Mouse (Mus musculus) inflammation-experienced regulatory T-cells, adult 16 weeks (primary cell): ENCODE results near the gene Olfr248. TPM values are rescaled to one million over a fixed set of nuclear protein-coding genes. Genes with fewer than 3 reads are reported as not detected.

ENCODE experiments used
- polyA plus RNA-seq: library from polyadenylated mRNA; unstranded; fragments of 100-300 nt; shearing (Covaris generic); gene quantifications from one replicate; pipeline ENCODE4 v1.2.1, GENCODE M21; 2017

Olfr248 gene
- polyA plus RNA-seq = not detected

DNA sequence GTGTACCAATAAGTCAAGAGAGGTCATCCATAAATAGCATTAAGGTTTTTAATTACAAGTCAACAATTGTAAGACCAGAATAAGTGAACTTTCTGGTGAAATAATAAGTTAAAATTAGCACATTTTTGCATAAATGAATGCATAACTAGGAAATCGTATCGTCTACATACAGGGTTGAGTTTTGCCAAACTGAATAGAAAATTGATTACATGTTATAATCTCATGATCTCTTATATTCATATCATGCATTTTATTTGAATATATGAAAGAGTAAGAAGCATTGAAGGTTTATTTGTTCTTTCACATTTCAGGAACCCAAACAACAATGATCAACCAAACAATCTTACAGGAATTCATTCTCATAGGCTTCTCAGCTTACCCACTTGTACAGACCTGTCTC is at the start of gene Olfr248:
TSS of gene Olfr248 (plus strand) at position 301 of the 400 bp plus-strand sequence.

DNA sequence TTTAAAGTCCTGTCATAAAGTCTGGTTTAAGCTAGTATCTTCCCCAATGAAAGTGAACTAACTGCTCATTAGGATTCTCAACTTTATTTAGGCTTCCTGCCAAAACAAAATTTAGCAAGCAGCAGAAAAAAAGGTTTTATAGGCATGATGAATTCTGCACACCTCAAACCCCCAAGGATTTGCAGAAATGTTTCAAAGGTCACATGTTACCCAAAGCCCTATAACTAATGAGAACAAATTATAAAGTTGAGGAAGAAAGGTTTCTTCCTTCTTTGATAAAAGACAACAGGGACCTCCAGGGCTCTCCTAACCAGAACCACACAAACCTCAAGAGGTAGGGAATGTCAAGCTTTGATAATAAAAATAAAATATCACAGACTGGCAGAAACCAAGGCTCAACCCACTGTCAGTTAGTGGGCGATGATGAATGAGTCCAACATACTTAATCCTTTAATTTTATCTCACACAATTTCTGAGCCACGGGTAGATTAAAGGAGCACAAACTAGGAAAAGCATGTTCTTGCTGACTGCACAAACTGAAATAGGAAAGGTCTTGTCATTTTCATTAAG is 25.9 kb upstream of the Olfr248 start, which contains the start of gene Olfr417:
TSS of gene Olfr417 (plus strand) at position 241 of the 570 bp plus-strand sequence.

DNA sequence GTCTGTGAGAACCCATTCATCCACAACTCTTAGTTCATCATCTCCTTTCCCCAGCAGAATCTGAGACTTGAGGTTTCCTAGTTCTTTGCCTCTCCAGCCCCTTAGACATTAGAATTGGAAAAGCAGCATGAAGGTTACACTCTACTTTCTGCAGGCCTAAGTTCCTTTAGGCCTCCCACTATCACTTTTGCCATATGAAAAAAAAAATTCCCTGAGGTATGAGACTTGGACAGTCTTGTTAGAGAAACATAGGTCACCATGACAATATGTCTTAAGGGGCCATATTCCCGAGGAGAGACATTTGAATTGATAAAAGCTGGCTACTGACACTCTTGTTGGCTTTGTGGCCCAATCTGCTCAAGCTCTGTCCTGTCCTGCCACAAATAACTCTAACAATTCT is 32.9 kb downstream of the Olfr248 start, which contains the start of gene Olfr414:
TSS of gene Olfr414 (plus strand) at position 301 of the 400 bp plus-strand sequence.

Other genes starting within 250 kb of the Olfr248 start
- gene Olfr420, start 235.4 kb upstream of the Olfr248 start, polyA plus RNA-seq = not detected
- gene Spta1, start 218.3 kb upstream of the Olfr248 start, polyA plus RNA-seq = 0.11 TPM
- gene Olfr419, start 139.0 kb upstream of the Olfr248 start, polyA plus RNA-seq = not detected
- gene Mptx1, start 60.5 kb upstream of the Olfr248 start, polyA plus RNA-seq = not detected
- gene Olfr417, start 25.9 kb upstream of the Olfr248 start, polyA plus RNA-seq = not detected
- gene Olfr414, start 33.0 kb downstream of the Olfr248 start, polyA plus RNA-seq = not detected
- not detected for gene Olfr220, start 51.0 kb downstream of the Olfr248 start, polyA plus RNA-seq
- gene Fmn2, start 110.8 kb downstream of the Olfr248 start, polyA plus RNA-seq = not detected